Mouse (Mus musculus) heart, adult 2 months (tissue): Measurements from ENCODE around the gene Synpo2. TPM values are rescaled to one million over a fixed set of nuclear protein-coding genes. Genes with fewer than 3 reads are reported as not detected.

Experiments used
- DNase-seq, 2 experiments: peaks; one replicate each; pipeline ENCODE4 v3.0.0; 2021
- H3K27ac ChIP-seq: fragments of 200-600 bp; 2 replicates; pipeline ENCODE4 v1.8.1; 2022
- H3K27me3 ChIP-seq: fragments of 200-500 bp; 2 replicates; pipeline ENCODE4 v1.6.1; 2012; ENCODE audit warnings: mild to moderate bottlenecking, low read length, inconsistent platforms, mixed read lengths; ENCODE audit not compliant: control insufficient read depth, insufficient read depth
- H3K36me3 ChIP-seq: fragments of 200-500 bp; 2 replicates; pipeline ENCODE4 v1.6.1; 2012; ENCODE audit warnings: low read length, inconsistent platforms; ENCODE audit not compliant: control insufficient read depth, insufficient read depth
- H3K4me1 ChIP-seq: fragments of 200-500 bp; 2 replicates; pipeline ENCODE4 v1.6.1; 2011; ENCODE audit warnings: low read length; ENCODE audit not compliant: control insufficient read depth, insufficient read depth
- H3K4me3 ChIP-seq: fragments of 200-600 bp; 2 replicates; pipeline ENCODE4 v1.8.1; 2022
- H3K79me2 ChIP-seq: fragments of 200-500 bp; replicated peaks from 2 replicates; pipeline ENCODE4 v1.6.1; 2012; ENCODE audit warnings: mild to moderate bottlenecking, inconsistent platforms, low read length, moderate library complexity, mixed read lengths; ENCODE audit not compliant: control insufficient read depth, insufficient read depth
- H3K9ac ChIP-seq: fragments of 200-500 bp; 2 replicates; pipeline ENCODE4 v1.6.1; 2012; ENCODE audit warnings: low read depth, mild to moderate bottlenecking, control low read depth, inconsistent platforms, low read length, mixed read lengths
- CTCF ChIP-seq: fragments of 200-600 bp; IDR thresholded peaks from 2 replicates; pipeline ENCODE4 v1.8.1; 2022; ENCODE audit warnings: antibody characterized with exemption, mild to moderate bottlenecking, moderate library complexity
- EP300 ChIP-seq: fragments of 200-500 bp; IDR thresholded peaks from 2 replicates; pipeline ENCODE4 v1.6.1; 2011; ENCODE audit warnings: low read depth, low read length, control low read depth; ENCODE audit not compliant: insufficient read depth
- POLR2A ChIP-seq: fragments of 200-500 bp; IDR thresholded peaks from 2 replicates; pipeline ENCODE4 v1.6.1; 2011; ENCODE audit warnings: mild to moderate bottlenecking, low read depth, low read length, control low read depth; ENCODE audit not compliant: insufficient read depth
- WGBS: fragments of 180-500 bp; shearing (Covaris S2); methylation state at CpG from one replicate; pipeline ENCODE4 v1.1.7; 2018; 5-methylcytosine and 5-hydroxymethylcytosine counted together
- intact Hi-C: fragments of 180-260 bp; cut with DNase I; formaldehyde crosslinking; loops from one replicate; pipeline ENCODE4 v1.15.1; 2025
- polyA plus RNA-seq: library from polyadenylated mRNA; depleted of rRNA; stranded (reverse); fragments of >200 nt; gene quantifications from 2 replicates; pipeline ENCODE4 v1.2.3, GENCODE M21; 2012
- total RNA-seq, 2 experiments: library from RNA; stranded (reverse); gene quantifications; 2 replicates each; pipeline ENCODE4 v1.2.3; 2021

The Synpo2 gene
- total and polyA plus RNA-seq, 3 experiments = 19.3 to 97.5 (median 85.8) TPM

DNA sequence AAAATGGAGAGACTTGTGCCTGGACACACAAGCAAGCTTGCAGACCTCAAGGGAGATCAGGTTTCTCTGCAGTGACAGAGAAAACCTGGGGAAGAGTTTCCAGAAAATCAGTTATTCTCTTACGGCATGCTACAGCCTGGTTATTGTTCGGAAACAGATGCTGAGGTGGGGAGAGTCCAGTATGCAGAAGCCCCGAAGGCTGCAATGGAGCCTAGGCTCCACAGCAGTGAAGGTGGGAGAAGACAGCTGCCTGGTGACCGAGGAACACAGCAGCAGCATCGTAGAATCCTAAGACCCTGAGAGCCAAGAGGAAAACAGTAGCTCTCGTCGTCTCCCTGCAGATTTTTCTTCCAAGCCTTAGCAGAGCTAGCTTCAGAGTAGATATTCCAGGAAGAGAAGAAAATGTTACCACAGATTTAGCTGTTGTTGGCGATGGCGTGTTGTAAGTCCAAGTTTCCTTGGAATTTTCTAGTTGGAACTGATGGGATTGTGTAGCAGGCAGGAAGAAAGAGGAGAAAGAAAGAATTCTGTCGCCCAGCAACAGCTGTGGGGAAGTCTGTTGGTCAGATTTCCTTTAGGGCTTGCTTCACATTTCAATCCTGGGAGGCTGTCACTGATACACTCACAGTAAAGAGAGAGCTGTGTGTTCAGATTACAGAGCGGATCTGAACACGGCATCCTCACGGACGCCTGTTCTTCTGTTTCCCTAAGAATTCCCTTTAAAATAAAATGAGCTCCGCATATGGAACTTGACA is 48.4 kb downstream of the Synpo2 start:
- no peak for DNase-seq
- no peak overlapping the region for H3K9ac ChIP-seq
- intact Hi-C loops = no loop called here
- no peaks in the 10 kb centered on the region; the same call in 1 of the 2 replicates for H3K79me2 ChIP-seq
- WGBS = 64% methylated on average over 15 of the region's 15 CpGs
- peaks cover 2% of the 10 kb centered on the region for H3K4me1 ChIP-seq
- TF ChIP-seq EP300 (no peak), POLR2A (no peak), CTCF (no peak)
- peaks cover 18% of the 10 kb centered on the region for H3K36me3 ChIP-seq
- no peaks in the 10 kb centered on the region for H3K27me3 ChIP-seq
- no peak overlapping the region for H3K4me3 ChIP-seq
- peak overlapping the region; percentile 43; the same call in 1 of the 2 replicates for H3K27ac ChIP-seq

GRCm38 (mm10) chr3:123185238-123185925 is 50.6 kb downstream of the Synpo2 start:
- Histone ChIP-seq H3K9ac (no peak overlapping the region), H3K79me2 (no peaks in the 10 kb centered on the region; the same call in 1 of the 2 replicates), H3K27me3 (no peaks in the 10 kb centered on the region), H3K36me3 (peaks cover 13% of the 10 kb centered on the region), H3K4me3 (no peak overlapping the region), H3K4me1 (peaks cover 4% of the 10 kb centered on the region), H3K27ac (0 out of 2 replicates have a peak overlapping the region, but pooled peaks have one; percentile 34)
- 69% methylated on average over 10 of the region's 10 CpGs for WGBS
- intact Hi-C loops = no loop called here
- DNase-seq = no peak
- TF ChIP-seq EP300 (no peak), CTCF (no peak), POLR2A (no peak)

GRCm38 (mm10) chr3:123184281-123184680 is 51.7 kb downstream of the Synpo2 start:
- TF ChIP-seq CTCF (no peak), EP300 (no peak), POLR2A (no peak)
- 59% methylated on average over 10 of the region's 10 CpGs for WGBS
- intact Hi-C loops = no loop called here
- H3K27ac ChIP-seq = peak overlapping the region; percentile 60
- H3K4me3 ChIP-seq = no peak overlapping the region
- peaks cover 9% of the 10 kb centered on the region for H3K36me3 ChIP-seq
- H3K27me3 ChIP-seq = no peaks in the 10 kb centered on the region
- DNase-seq = no peak
- peaks cover 4% of the 10 kb centered on the region for H3K4me1 ChIP-seq
- H3K9ac ChIP-seq = no peak overlapping the region
- no peaks in the 10 kb centered on the region; the same call in 1 of the 2 replicates for H3K79me2 ChIP-seq

GRCm38 (mm10) chr3:123179508-123179907 is 56.4 kb downstream of the Synpo2 start:
- H3K36me3 ChIP-seq = no peaks in the 10 kb centered on the region; the same call in 1 of the 2 replicates
- peaks cover 3% of the 10 kb centered on the region; the same call in 1 of the 2 replicates for H3K4me1 ChIP-seq
- no peak overlapping the region for H3K27ac ChIP-seq
- DNase-seq = no peak
- no peak overlapping the region for H3K9ac ChIP-seq
- no peaks in the 10 kb centered on the region; the same call in 1 of the 2 replicates for H3K79me2 ChIP-seq
- H3K27me3 ChIP-seq = no peaks in the 10 kb centered on the region
- 63% methylated on average over 8 of the region's 8 CpGs for WGBS
- intact Hi-C loops = loop anchor here (5.0 kb wide), 1 partner anchor 33 kb away; no protein-coding TSS in a partner anchor
- no peak overlapping the region for H3K4me3 ChIP-seq
- TF ChIP-seq EP300 = no peak
- no peak for TF ChIP-seq POLR2A
- TF ChIP-seq CTCF = no peak

- DNase-seq = no peak
- intact Hi-C loops = loop anchor here (5.0 kb wide), 1 partner anchor 33 kb away; no protein-coding TSS in a partner anchor
- TF ChIP-seq CTCF (no peak), POLR2A (no peak), EP300 (no peak)
- H3K27me3 ChIP-seq = no peaks in the 10 kb centered on the region
- H3K79me2 ChIP-seq = no peaks in the 10 kb centered on the region; the same call in 1 of the 2 replicates
- H3K9ac ChIP-seq = no peak overlapping the region
- H3K4me1 ChIP-seq = peaks cover 3% of the 10 kb centered on the region; the same call in 1 of the 2 replicates
- no peak overlapping the region for H3K27ac ChIP-seq
- WGBS = 92% methylated on average over 5 of the region's 5 CpGs
- H3K36me3 ChIP-seq = no peaks in the 10 kb centered on the region; the same call in 1 of the 2 replicates
- H3K4me3 ChIP-seq = no peak overlapping the region
These were observed 56.9 kb downstream of the Synpo2 start for GRCm38 (mm10) chr3:123179041-123179440.

DNA sequence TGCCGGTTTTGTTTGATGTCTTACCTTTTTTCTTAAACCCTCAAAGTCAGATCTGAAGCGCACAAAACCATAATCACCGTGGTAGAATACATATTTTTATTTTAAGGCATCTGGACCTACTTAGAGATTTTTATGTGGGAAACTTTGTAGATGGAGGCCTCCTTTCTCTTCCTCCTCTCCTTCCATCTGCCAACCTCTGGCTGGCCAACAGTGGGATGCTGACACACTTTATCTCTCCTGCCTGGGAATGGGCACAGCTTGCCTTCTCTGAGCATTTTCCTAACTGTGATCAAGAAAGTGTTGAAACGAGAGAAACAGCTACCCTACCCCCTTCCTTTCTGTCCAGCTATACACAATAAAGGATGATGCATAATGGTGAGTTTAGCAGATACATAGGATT is 57.5 kb downstream of the Synpo2 start:
- Histone ChIP-seq H3K79me2 (no peaks in the 10 kb centered on the region; the same call in 1 of the 2 replicates), H3K4me3 (no peak overlapping the region), H3K4me1 (peaks cover 8% of the 10 kb centered on the region), H3K36me3 (no peaks in the 10 kb centered on the region; the same call in 1 of the 2 replicates), H3K9ac (no peak overlapping the region), H3K27ac (no peak overlapping the region), H3K27me3 (no peaks in the 10 kb centered on the region)
- intact Hi-C loops = loop anchor here (5.0 kb wide), 1 partner anchor 34 kb away; no protein-coding TSS in a partner anchor
- WGBS = 67% methylated on average over 4 of the region's 4 CpGs
- no peak for DNase-seq
- TF ChIP-seq CTCF (no peak), POLR2A (no peak), EP300 (no peak)
